Mouse (Mus musculus) layer of hippocampus, postnatal 10 days (tissue): ENCODE measurements around the gene Mtap. TPM values are rescaled to one million over a fixed set of nuclear protein-coding genes. Genes with fewer than 3 reads are reported as not detected.

Source experiments
- DNase-seq, 2 experiments: peaks; one replicate each; pipeline ENCODE4 v3.0.0; 2021; ENCODE audit warnings: low spot score in 2 of 2
- total RNA-seq, 2 experiments: library from RNA; stranded (reverse); gene quantifications; 2 replicates each; pipeline ENCODE4 v1.2.3; 2021

Gene Mtap
- total RNA-seq, 2 experiments from 2014 or later = 11.1 to 12.0 TPM

GRCm38 (mm10) chr4:89209310-89209709 is 72.4 kb downstream of the Mtap start:
- no peak for DNase-seq

- DNase-seq = no peak
These were observed 73.4 kb downstream of the Mtap start for GRCm38 (mm10) chr4:89210314-89210713.

- DNase-seq = no peak
These were observed 75.3 kb downstream of the Mtap start for GRCm38 (mm10) chr4:89212178-89212577.

Other genes starting within 250 kb of the Mtap start
- gene Cdkn2a, start 157.5 kb downstream of the Mtap start, total RNA-seq = under 1 TPM; 0.65 to 0.85 TPM
- gene Cdkn2b, start 173.9 kb downstream of the Mtap start, total RNA-seq = 1 to 10 TPM; 2.9 to 4.2 TPM